Mouse (Mus musculus) liver, adult (tissue): ENCODE measurements around the gene Fnbp4.

ENCODE experiments used
- GATA4 ChIP-seq: IDR thresholded peaks from 2 replicates; pipeline ENCODE4 v1.6.1; 2014; ENCODE audit warnings: mild to moderate bottlenecking, low read length; ENCODE audit not compliant: insufficient replicate concordance

The Fnbp4 gene

DNA sequence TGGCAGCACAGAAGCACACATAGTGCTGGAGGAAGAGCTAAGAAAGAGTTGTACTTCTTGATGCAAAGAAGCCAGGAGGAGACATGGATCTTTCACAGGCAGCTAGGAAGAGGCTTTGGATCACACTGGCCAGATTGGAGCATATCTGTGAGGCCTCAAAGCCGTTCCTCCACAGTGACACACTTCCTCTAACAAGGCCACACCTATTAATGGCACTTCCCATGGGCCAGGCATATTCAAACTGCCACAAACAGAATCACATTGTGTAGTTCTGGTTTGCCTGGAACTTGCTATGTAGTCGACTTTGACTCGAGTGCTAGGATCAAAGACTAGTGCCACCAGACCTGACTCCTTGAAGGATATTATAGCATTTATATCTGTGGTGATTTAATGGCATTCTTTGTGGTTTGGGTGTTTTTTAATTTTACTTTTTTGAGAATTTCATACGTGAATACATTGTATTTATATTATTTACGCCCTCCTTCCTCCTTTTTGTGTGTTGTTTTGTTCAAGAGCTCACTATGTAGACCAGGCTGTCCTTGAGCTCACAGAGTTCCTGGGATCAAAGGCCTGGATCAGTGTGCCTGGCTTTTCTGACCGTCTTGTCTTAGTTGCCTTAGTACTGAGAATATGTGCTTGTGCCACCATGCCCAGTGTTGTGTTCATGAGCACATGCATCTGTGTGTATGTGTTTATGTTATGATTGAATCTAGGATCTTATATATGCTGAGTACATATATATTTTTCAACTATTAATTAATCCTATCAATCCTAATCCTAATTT, 4.7 kb downstream of the Fnbp4 start:
- TF ChIP-seq GATA4, result no peak

DNA sequence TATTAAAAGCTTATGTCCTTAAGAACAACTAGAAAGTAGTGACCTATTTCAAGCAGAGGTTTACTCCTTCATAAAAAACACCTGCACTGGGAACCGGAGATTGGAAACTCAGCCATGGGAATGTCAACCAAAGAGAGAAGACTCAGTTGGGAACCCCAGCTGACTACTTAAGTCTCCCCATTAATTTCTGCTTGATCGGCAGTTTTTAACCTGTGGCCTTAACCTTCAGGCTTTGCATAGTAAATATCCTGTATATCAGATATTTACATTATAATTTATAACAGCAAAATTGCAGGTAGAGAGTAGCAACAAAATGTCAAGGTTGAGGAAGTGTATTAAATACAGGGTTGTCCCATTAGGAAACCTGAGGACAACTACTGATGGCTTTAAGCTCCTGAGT, 8.4 kb downstream of the Fnbp4 start:
- TF ChIP-seq GATA4, result no peak

DNA sequence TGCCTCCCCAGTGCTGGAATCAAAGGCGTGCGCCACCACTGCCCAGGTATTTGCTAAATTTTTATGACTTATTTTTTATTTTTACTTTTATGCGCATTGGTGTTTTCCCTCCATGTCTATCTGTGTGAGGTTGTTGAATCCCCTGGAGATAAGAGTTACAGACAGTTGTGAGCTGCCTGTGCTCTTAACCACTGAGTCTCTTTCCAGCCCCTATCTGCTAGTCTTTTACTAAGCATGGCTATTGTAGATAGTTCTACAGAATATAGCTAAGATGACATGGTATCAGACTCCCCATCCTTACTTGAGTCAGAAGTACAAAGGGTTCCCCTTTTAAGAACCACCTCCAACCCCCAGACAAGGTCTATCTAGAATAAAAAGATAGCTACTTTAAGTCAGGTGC, 9.0 kb downstream of the Fnbp4 start:
- TF ChIP-seq GATA4, result no peak

DNA sequence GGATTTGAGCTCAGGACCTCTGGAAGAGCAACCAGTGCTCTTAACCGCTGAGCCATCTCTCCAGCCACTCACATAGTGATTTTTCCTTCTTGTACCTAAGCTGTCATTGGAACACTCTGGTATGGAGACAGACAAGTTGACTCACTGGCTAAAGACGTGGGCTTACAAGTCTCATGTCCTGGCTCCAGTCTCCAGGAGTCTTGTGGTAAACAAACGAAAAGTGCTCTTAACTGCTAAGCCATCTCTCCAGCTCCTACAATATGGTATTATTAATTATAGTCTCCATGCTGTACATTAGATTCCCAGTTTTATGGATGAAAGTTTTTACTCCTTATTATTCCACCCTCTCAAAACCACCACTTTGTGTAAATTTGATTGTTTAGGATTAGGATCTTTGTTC, 20.0 kb downstream of the Fnbp4 start:
- no peak for TF ChIP-seq GATA4

DNA sequence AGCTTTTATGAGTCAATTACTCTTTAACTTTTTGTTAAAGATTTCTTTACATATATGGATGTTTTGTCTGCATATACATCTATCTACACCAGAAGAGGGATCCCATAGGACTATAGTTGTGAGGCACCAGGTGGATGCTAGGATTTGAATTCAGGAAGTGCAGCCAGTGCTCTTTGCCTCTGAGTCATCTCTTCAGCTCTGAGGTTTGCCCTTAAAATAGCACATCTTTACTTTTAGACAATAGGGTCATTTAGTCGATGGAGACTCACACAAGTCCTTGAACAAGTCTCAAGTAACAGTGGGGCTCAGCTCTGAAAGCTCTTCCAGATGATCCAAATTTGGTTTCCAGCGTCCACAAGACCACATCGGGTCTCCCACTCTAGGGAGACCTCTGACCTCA, 36.2 kb downstream of the Fnbp4 start:
- TF ChIP-seq GATA4, result no peak

DNA sequence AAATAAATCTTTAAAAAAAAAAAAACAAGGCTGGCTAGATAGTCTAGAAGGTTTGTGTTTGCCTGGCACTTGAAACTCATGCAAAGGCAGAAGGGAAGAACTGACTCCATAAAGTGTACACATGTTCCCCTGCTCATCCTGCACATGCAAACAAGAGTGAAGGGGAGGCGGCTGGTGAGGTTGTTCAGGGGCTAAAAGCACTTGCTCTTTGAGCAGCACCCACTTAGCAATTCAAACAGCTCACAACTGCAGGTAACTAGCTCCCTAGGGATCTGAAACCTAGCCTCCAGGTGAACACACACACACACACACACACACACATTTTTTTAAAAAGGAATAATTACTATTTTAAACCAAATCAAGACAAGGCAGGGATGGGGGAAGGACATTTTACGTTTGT, 36.8 kb downstream of the Fnbp4 start:
- TF ChIP-seq GATA4, result no peak

DNA sequence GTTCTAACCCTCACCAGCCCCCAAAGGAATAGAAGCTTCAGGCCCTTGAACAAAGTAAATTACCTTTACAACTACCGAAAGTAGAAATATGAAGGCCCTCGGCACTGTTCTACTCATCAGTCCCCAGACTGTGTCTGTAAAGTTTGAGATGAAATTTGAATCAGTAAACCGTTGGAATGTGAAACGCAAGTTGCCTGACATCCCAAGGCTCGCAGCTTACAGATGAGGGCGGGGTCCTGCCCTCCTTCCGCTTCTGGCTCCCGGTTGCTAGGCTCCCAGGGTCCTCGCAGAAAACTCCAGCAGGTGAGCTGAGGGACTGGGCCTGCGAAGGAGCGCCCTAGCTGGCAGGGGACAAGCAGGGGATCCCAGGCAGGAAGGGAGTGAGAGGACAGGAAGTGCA, 37.3 kb downstream of the Fnbp4 start, which contains the start of gene Agbl2:
Gene Agbl2, plus strand, starts transcription at position 270 of the 400 bp plus-strand sequence.
- TF ChIP-seq GATA4, result no peak

DNA sequence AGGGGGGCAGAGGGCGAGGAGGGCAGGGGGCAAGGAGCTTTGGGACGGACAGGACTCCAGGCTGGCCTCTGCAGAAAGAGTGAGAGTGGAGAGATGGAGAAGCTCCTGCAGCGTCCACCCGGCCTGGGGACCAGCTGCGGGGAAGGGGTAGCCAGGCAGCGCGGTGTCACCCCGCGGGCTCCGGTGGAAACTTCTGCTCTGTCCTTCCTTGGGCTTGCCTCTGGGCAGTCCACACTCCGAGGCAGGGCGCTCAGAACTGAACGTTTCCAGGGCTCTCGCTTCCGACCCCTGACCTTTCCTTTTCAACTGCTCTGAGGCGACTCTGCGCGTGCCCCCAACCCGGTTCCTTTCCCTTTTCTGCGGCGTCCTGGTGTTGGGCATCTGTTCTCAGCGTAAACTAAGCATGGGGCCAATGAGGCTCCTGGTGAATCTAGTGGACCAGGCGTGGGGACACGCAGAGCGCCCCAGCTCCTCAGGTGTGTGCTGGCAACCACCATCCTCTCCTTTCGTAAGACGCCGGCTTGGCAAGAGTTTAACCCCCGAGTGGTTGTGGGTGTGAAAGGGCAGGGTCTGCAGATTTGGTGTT, 37.8 kb downstream of the Fnbp4 start:
- no peak for TF ChIP-seq GATA4

DNA sequence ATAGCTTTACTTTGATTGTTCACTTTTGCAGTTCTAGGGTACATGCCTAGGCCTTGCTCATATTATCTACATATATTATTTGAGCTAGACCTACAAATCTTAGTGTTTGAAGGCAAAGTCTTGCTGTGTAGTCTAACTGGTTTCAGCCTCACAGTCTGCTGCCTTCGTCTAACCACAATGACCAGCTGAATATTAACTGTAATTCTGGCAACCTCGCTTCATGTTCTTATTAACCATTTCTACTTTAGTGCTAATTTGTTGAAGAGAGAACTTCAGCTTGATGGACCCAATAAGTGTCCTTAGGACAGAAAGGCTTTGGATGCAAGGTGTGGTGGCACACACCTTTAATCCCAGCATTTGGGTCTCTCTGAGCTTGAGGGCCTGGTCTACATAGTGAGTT, 43.0 kb downstream of the Fnbp4 start:
- TF ChIP-seq GATA4, result no peak

DNA sequence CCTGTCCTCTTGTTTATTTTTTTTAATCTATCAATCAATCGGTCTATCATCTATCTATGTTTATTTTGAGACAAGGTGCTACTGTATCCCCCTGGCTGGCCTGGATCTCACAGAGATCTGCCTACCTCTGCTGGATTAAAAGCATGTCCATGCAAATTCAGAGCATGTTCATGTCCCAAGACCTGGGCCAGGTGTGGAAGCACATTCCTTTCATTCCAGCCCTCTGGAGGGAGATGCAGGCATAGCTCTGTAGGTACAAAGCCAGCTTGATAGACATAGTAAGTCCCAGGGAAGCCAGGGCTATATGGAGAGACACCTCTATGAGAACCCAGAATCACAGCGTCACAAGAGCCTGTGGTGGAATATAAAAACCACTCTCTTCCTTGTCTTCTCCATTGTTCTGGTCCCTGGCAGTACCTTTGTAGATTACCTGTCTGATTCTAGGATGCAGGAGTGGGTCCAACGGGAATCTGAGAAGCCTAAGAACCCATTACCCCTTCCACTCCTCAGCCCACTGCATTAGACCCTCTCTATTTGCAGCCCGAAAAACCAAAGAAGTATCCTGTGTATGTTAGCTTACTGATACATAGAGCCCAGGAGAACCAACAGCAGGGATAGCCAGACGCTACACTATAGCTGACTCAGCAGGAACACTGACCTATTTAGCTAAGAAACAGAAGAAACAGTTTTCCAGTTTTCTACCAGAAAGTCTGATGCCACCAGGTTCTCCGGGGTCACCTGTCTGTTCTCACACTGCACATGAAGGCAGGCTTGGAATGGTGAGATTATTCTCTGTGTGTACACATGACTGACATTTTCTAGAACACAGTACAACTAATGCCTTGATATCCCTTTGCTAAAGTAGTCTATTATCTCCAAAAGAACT, 63.3 kb downstream of the Fnbp4 start:
- no peak for TF ChIP-seq GATA4

DNA sequence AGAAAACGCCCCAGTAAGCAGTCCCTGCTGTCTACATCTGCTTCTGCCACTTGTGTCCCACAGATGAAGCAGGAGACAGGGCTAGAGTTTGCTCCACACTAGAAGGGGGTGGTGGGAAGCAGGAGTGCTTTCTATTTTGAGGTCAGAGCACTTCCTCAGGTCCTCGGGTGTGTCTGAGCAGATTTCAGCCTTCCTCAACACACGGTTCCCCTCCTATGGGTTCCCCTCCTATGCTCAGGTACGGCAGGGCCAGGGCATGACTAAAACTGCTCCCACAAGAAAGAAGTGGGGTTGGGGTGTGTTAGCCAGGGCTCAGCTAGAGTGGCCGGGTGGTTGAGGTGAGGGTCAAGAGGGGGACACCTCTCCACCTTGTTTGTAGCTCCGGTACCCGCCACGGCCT, 65.6 kb downstream of the Fnbp4 start:
- TF ChIP-seq GATA4, result no peak

DNA sequence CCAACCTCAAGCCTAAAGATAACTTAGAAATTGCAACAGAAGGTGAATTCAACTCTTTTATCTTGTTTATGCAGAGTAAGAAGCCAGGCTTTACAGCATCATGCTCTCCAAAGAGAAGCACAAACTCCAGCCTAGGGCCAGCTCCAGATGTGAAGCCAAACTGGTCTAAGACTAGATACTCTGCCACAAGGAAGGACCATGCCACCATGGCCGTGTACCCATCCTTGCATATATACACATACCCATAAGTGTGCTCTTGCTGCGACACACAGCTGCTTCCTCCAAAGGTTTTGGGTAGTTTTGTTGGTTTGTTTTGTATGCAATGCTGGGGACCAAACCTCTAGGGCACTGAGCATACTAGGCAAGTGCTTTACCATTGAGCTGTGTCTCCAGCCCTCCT, 70.1 kb downstream of the Fnbp4 start:
- no peak for TF ChIP-seq GATA4

DNA sequence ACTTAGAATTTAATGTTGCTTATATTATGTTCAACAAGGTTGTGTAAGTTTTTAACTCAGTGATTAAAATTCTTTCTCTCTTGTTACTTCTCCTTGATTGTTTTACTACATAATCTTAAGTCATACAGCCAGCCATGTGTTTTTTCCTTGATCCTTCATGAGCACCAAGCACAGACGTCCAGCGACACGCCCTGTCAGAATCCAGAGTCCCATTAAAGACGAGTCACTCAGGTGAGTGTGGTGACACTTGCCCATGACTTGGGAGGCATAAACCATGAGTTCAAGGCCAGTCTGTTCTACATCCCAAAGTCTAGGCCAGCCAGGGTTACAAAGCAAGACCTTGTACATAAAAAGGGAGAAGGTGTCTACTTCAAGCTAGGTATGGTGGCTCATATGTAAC, 71.0 kb downstream of the Fnbp4 start:
- no peak for TF ChIP-seq GATA4

DNA sequence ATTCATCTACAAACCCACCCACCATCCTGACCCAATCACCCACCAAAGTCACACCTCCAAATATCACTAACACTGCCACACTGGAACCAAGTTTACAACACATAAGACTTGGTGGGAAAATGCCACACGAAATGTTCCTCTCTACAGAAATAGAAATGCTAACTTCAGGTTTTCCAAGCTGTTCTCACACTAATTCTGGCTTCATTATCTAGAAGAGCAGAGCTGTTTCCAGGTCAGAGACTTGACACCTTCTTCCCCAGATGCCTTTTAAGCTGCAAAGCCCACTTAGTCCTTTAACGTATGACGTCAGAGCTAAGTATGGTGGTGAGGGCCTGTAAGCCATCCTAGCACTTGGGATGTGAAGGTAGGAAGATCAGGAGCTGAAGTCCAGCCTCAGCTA, 73.5 kb downstream of the Fnbp4 start:
- TF ChIP-seq GATA4, result no peak

DNA sequence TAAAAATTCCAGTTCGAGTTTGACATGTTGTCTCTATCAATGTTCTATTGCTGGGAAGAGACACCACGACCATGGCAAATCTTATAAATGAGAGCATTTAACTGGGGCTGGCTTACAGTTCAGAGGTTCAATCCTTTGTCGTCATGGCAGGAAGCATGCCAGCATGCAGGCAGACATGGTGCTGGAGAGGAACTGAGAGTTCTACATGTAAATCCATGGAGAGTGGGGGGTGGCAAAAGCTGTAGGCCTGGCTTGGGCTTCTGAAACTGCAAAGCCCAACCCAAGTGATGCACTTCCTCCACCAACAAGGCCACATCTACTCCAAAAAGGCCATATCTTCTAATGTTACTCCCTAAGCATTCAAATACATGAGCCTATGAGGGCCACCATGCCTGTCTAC, 75.7 kb downstream of the Fnbp4 start:
- no peak for TF ChIP-seq GATA4

DNA sequence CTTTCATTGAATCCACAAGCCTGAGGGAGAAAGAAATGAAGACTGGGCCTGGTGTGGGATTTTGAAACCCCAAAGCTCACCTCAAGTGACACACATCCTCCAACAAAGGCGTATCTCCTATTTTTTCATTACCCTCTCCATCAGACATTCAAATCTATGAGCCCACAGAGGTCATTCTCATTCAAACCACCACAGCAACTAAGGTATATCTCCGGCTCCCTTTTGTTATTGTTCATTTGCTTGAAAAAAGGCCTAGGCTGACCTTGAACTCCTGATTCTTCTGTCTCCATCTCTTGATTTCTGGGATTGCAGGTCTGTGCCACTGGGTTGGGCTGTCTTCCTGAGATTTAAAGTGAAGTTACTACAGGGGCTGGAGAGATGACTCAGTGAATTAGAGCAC, 77.8 kb downstream of the Fnbp4 start:
- TF ChIP-seq GATA4, result no peak
